Mouse (Mus musculus): ENCODE measurements around the gene Atp5l. TPM values are rescaled to one million over a fixed set of nuclear protein-coding genes. Genes with fewer than 3 reads are reported as not detected.
A peak's percentile ranks its signal among the peaks of the same experiment; 100 is the strongest.
"Not testable (repeated sequence)": the region's sequence is repeated elsewhere in the genome, so short reads cannot be mapped to it uniquely, and the experiment has no call there.

The Atp5l gene
- total RNA-seq (2014; rRNA removed; ENCODE audit: low replicate concordance) (688 and 746 TPM in 2 replicates), polyA plus RNA-seq (2015; fragmentation: Nextera tagmentation; extraction: Ambion mirVana) (2,678 and 2,844 TPM in 2 replicates)

- peak; percentile 96 for DNase-seq (ENCODE audit: low spot score)
- H3K27me3 ChIP-seq (ENCODE audit: control insufficient read depth, insufficient read depth, low read length) = no peaks in the 10 kb centered on the region
- under 1% methylated on average over 48 of the region's 48 CpGs for WGBS
- ATAC-seq (ENCODE audit: insufficient read depth, low read depth) = peak; percentile 84
- peaks cover under 1% of the 10 kb centered on the region; the same call in 1 of the 2 replicates for H3K36me3 ChIP-seq (replicated peaks; ENCODE audit: control insufficient read depth, insufficient read depth, low read length)
- H3K4me2 ChIP-seq (ENCODE audit: low read depth, low read length) = peak within 1 kb of the TSS; percentile 77
- TF ChIP-seq CTCF (IDR thresholded peaks at IDR 0.05; ENCODE audit: low read depth) (no peak), EP300 (IDR thresholded peaks at IDR 0.05; ENCODE audit: low read depth) (peak; percentile 96)
- H3K9ac ChIP-seq (replicated peaks; ENCODE audit: low read depth, low read length) = peak within 1 kb of the TSS; percentile 99
- peak within 1 kb of the TSS; percentile 97 for H3K27ac ChIP-seq (ENCODE audit: low read depth)
- H3K4me1 ChIP-seq (ENCODE audit: control insufficient read depth, insufficient read depth) = 0 out of 2 replicates have a peak, but pooled peaks cover 5% of the 10 kb centered on the region
- H3K4me3 ChIP-seq (ENCODE audit: low read depth, low read length) = peak within 1 kb of the TSS; percentile 96
- H3K9me3 ChIP-seq (replicated peaks; ENCODE audit: control insufficient read depth, low read length) = no peaks in the 10 kb centered on the region
These were observed at the start of gene Atp5l for GRCm38 (mm10) chr9:44920374-44921122. TSS of gene Atp5l (minus strand) at chr9:44920742.

- 50% methylated on average over 1 of the region's 1 CpGs for WGBS
- Histone ChIP-seq H3K27me3 (ENCODE audit: control insufficient read depth, insufficient read depth, low read length) (peaks cover 14% of the 10 kb centered on the region; the same call in 1 of the 2 replicates), H3K4me3 (ENCODE audit: low read depth, low read length) (no peak overlapping the region), H3K36me3 (replicated peaks; ENCODE audit: control insufficient read depth, insufficient read depth, low read length) (no peaks in the 10 kb centered on the region), H3K9me3 (replicated peaks; ENCODE audit: control insufficient read depth, low read length) (no peaks in the 10 kb centered on the region), H3K27ac (ENCODE audit: low read depth) (no peak overlapping the region), H3K9ac (replicated peaks; ENCODE audit: low read depth, low read length) (no peak overlapping the region), H3K4me2 (ENCODE audit: low read depth, low read length) (no peak overlapping the region), H3K4me1 (ENCODE audit: control insufficient read depth, insufficient read depth) (no peaks in the 10 kb centered on the region)
- DNase-seq (ENCODE audit: low spot score) (no peak), ATAC-seq (ENCODE audit: insufficient read depth, low read depth) (no peak)
- TF ChIP-seq CTCF (IDR thresholded peaks at IDR 0.05; ENCODE audit: low read depth) (0 out of 2 replicates have a peak, but pooled peaks have one; percentile 18), EP300 (IDR thresholded peaks at IDR 0.05; ENCODE audit: low read depth) (no peak)
These were observed 48.9 kb upstream of the Atp5l start for GRCm38 (mm10) chr9:44969450-44969849.

DNA sequence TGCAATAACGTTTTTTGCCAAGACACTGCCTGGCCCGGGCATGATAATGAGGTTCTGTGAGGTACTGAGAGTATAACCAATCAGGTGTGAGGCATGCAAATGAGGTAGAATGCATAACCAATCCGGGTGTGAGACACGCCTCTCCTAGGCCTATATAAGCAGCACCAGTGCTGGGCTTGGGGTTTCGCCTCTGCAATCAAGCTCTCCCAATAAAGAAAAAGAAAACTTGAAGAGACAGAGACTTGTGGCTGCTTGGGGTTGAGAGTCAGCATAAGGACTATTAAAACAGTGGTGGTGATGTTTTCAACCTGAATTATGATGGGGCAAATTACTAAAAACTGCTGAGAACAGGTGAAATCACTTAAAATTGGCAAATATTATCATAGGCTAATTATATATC, 47.2 kb upstream of the Atp5l start:
- DNase-seq (ENCODE audit: low spot score) = not testable (repeated sequence)

GRCm38 (mm10) chr9:44966815-44967242, 46.3 kb upstream of the Atp5l start:
- Histone ChIP-seq H3K9me3 (replicated peaks; ENCODE audit: control insufficient read depth, low read length) (no peaks in the 10 kb centered on the region), H3K9ac (replicated peaks; ENCODE audit: low read depth, low read length) (no peak overlapping the region), H3K4me1 (ENCODE audit: control insufficient read depth, insufficient read depth) (no peaks in the 10 kb centered on the region), H3K27me3 (ENCODE audit: control insufficient read depth, insufficient read depth, low read length) (0 out of 2 replicates have a peak, but pooled peaks cover 5% of the 10 kb centered on the region), H3K4me2 (ENCODE audit: low read depth, low read length) (no peak overlapping the region), H3K4me3 (ENCODE audit: low read depth, low read length) (no peak overlapping the region), H3K27ac (ENCODE audit: low read depth) (no peak overlapping the region), H3K36me3 (replicated peaks; ENCODE audit: control insufficient read depth, insufficient read depth, low read length) (0 out of 2 replicates have a peak, but pooled peaks cover 2% of the 10 kb centered on the region)
- ATAC-seq (ENCODE audit: insufficient read depth, low read depth) = no peak
- 18% methylated on average over 3 of the region's 3 CpGs for WGBS
- DNase-seq (ENCODE audit: low spot score) = peak; percentile 77
- TF ChIP-seq EP300 (IDR thresholded peaks at IDR 0.05; ENCODE audit: low read depth) = no peak
- peak; percentile 85 for TF ChIP-seq CTCF (IDR thresholded peaks at IDR 0.05; ENCODE audit: low read depth)

More for the DNA sequence above, 47.2 kb upstream of the Atp5l start:
- H3K36me3 ChIP-seq (replicated peaks; ENCODE audit: control insufficient read depth, insufficient read depth, low read length); H3K27me3 ChIP-seq (ENCODE audit: control insufficient read depth, insufficient read depth, low read length); H3K9ac ChIP-seq (replicated peaks; ENCODE audit: low read depth, low read length); H3K9me3 ChIP-seq (replicated peaks; ENCODE audit: control insufficient read depth, low read length); ATAC-seq (ENCODE audit: insufficient read depth, low read depth); H3K4me1 ChIP-seq (ENCODE audit: control insufficient read depth, insufficient read depth); H3K4me2 ChIP-seq (ENCODE audit: low read depth, low read length); H3K4me3 ChIP-seq (ENCODE audit: low read depth, low read length); H3K27ac ChIP-seq (ENCODE audit: low read depth): not testable (repeated sequence)
- 77% methylated on average over 5 of the region's 5 CpGs for WGBS

- peak overlapping the region; percentile 88 for H3K4me2 ChIP-seq (ENCODE audit: low read depth, low read length)
- peak overlapping the region; percentile 91 for H3K4me3 ChIP-seq (ENCODE audit: low read depth, low read length)
- 15% methylated on average over 10 of the region's 10 CpGs for WGBS
- H3K36me3 ChIP-seq (replicated peaks; ENCODE audit: control insufficient read depth, insufficient read depth, low read length) = peaks cover 11% of the 10 kb centered on the region
- H3K9me3 ChIP-seq (replicated peaks; ENCODE audit: control insufficient read depth, low read length) = no peaks in the 10 kb centered on the region
- H3K4me1 ChIP-seq (ENCODE audit: control insufficient read depth, insufficient read depth) = no peaks in the 10 kb centered on the region
- 0 out of 2 replicates have a peak, but pooled peaks cover 5% of the 10 kb centered on the region for H3K27me3 ChIP-seq (ENCODE audit: control insufficient read depth, insufficient read depth, low read length)
- no peak for DNase-seq (ENCODE audit: low spot score)
- ATAC-seq (ENCODE audit: insufficient read depth, low read depth) = no peak; the same call in 1 of the 2 replicates
- peak overlapping the region; percentile 84; the same call in 1 of the 2 replicates for H3K9ac ChIP-seq (replicated peaks; ENCODE audit: low read depth, low read length)
- H3K27ac ChIP-seq (ENCODE audit: low read depth) = peak overlapping the region; percentile 78
- TF ChIP-seq CTCF (IDR thresholded peaks at IDR 0.05; ENCODE audit: low read depth) (no peak), EP300 (IDR thresholded peaks at IDR 0.05; ENCODE audit: low read depth) (no peak)
These were observed 45.4 kb upstream of the Atp5l start for GRCm38 (mm10) chr9:44965833-44966466.

Data from heart, postnatal 0 days (tissue).